Mouse (Mus musculus): ENCODE measurements around the gene Olfr1053. TPM values are rescaled to one million over a fixed set of nuclear protein-coding genes. Genes with fewer than 3 reads are reported as not detected.
"Not testable (repeated sequence)": the region's sequence is repeated elsewhere in the genome, so short reads cannot be mapped to it uniquely, and the experiment has no call there.

The Olfr1053 gene
- not detected in 2 replicates for polyA plus RNA-seq (2015; fragmentation: Nextera tagmentation; extraction: Ambion mirVana)

DNA sequence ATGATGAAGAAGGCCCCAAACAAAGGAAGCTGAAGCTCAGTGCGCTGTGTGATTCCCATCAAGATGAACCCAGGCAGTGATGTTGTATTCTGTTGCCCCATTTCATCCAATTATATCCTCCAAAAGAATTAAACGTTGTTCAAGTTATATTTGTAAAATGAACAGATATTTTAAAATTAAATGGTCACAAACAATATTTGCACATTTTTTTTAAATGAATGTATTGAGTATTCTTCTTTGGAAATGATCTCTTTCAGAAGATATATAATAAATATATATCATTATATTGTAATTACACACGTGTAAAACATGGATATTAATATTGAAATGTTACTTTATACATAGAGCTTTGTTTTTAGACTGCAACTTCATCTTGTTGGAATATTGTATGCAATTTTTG lies at the start of gene Olfr1053:
Olfr1053 (minus strand) TSS at position 101 of the 400 bp plus-strand sequence.
- 63% methylated on average over 3 of the region's 3 CpGs for WGBS
- H3K9me3 ChIP-seq (replicated peaks) = no peaks in the 10 kb centered on the region
- ATAC-seq = no peak

GRCm38 (mm10) chr2:86362369-86362768 lies 47.3 kb upstream of the Olfr1053 start, which contains the start of gene Olfr1056:
Gene Olfr1056 (minus strand): TSS chr2:86362469.
- no peaks in the 10 kb centered on the region for H3K9me3 ChIP-seq (replicated peaks)
- H3K9ac ChIP-seq = no peak within 1 kb of the TSS
- H3K36me3 ChIP-seq (ENCODE audit: poor library complexity, severe bottlenecking) = no peaks in the 10 kb centered on the region
- no peaks in the 10 kb centered on the region for H3K4me1 ChIP-seq
- no peaks in the 10 kb centered on the region for H3K27me3 ChIP-seq
- ATAC-seq = no peak
- H3K27ac ChIP-seq = no peak within 1 kb of the TSS
- no peak within 1 kb of the TSS for H3K4me2 ChIP-seq
- H3K4me3 ChIP-seq = no peak within 1 kb of the TSS

More for the DNA sequence above, at the start of gene Olfr1053:
- no peaks in the 10 kb centered on the region for H3K4me1 ChIP-seq
- H3K27ac ChIP-seq = no peak within 1 kb of the TSS
- H3K4me3 ChIP-seq = no peak within 1 kb of the TSS
- no peak within 1 kb of the TSS for H3K4me2 ChIP-seq
- no peak within 1 kb of the TSS for H3K9ac ChIP-seq
- H3K27me3 ChIP-seq = no peaks in the 10 kb centered on the region
- no peaks in the 10 kb centered on the region for H3K36me3 ChIP-seq (ENCODE audit: poor library complexity, severe bottlenecking)

GRCm38 (mm10) chr2:86351751-86352150 lies 36.7 kb upstream of the Olfr1053 start:
- not testable (repeated sequence) for H3K27ac ChIP-seq; H3K4me3 ChIP-seq; H3K4me2 ChIP-seq; H3K9me3 ChIP-seq (replicated peaks); H3K4me1 ChIP-seq; H3K9ac ChIP-seq; H3K27me3 ChIP-seq; H3K36me3 ChIP-seq (ENCODE audit: poor library complexity, severe bottlenecking); ATAC-seq
- 79% methylated on average over 1 of the region's 1 CpGs for WGBS

DNA sequence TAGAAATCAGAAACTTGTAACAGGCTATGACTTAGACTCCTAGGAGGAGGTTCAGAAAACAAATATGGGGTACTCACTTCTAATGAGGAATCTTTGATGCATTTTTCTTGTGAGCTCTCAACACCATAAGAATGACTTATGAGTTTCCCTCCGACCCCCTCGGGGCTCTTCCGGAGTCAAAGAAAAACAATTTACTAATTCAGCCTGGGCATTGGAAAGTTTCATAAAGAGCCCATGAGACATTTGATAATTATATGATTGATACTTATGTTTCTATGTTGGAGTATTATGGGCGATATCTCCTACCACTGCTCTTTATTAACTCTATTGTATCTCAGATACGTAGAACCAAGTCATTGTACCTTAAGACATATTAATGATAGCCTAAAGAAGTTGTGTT lies 35.1 kb upstream of the Olfr1053 start, which contains the start of gene Olfr1055:
Olfr1055 (minus strand) TSS at position 101 of the 400 bp plus-strand sequence.
- Histone ChIP-seq H3K4me3 (no peak within 1 kb of the TSS), H3K9ac (no peak within 1 kb of the TSS), H3K36me3 (ENCODE audit: poor library complexity, severe bottlenecking) (no peaks in the 10 kb centered on the region), H3K4me1 (no peaks in the 10 kb centered on the region), H3K9me3 (replicated peaks) (no peaks in the 10 kb centered on the region), H3K27me3 (no peaks in the 10 kb centered on the region), H3K4me2 (no peak within 1 kb of the TSS), H3K27ac (no peak within 1 kb of the TSS)
- no peak for ATAC-seq
- 94% methylated on average over 5 of the region's 5 CpGs for WGBS

GRCm38 (mm10) chr2:86335333-86335732 lies 20.2 kb upstream of the Olfr1053 start, which contains the start of gene Olfr1054:
Gene Olfr1054 (minus strand): TSS chr2:86335433.
- 91% methylated on average over 3 of the region's 3 CpGs for WGBS
- Histone ChIP-seq H3K27ac (no peak within 1 kb of the TSS), H3K4me2 (no peak within 1 kb of the TSS), H3K4me1 (no peaks in the 10 kb centered on the region), H3K27me3 (no peaks in the 10 kb centered on the region), H3K9ac (no peak within 1 kb of the TSS), H3K4me3 (no peak within 1 kb of the TSS), H3K9me3 (replicated peaks) (no peaks in the 10 kb centered on the region), H3K36me3 (ENCODE audit: poor library complexity, severe bottlenecking) (no peaks in the 10 kb centered on the region)
- no peak for ATAC-seq

DNA sequence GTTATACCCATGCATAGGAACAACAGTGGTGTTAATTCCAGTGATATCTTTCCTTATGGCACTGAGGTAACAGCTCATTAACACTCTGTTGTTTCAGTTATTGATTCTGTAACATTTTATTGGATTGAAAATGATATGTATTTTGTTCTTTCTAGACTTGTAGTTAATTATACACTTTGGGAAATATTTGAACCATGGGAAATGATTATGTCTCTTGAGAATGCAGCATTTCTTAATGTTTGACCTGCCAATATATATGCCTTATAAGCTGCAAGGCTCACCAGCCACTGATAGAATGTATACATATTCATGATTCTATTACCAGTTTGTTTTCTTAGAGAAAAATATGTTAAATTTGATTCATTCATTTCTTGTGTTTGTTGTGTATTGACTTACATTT lies 22.9 kb downstream of the Olfr1053 start, which contains the start of gene Olfr1052:
Olfr1052 (plus strand) TSS at position 301 of the 400 bp plus-strand sequence.
- Histone ChIP-seq H3K27ac (no peak within 1 kb of the TSS), H3K9ac (no peak within 1 kb of the TSS), H3K9me3 (replicated peaks) (no peaks in the 10 kb centered on the region), H3K36me3 (ENCODE audit: poor library complexity, severe bottlenecking) (no peaks in the 10 kb centered on the region), H3K27me3 (no peaks in the 10 kb centered on the region), H3K4me2 (no peak within 1 kb of the TSS), H3K4me1 (no peaks in the 10 kb centered on the region), H3K4me3 (no peak within 1 kb of the TSS)
- ATAC-seq = no peak

DNA sequence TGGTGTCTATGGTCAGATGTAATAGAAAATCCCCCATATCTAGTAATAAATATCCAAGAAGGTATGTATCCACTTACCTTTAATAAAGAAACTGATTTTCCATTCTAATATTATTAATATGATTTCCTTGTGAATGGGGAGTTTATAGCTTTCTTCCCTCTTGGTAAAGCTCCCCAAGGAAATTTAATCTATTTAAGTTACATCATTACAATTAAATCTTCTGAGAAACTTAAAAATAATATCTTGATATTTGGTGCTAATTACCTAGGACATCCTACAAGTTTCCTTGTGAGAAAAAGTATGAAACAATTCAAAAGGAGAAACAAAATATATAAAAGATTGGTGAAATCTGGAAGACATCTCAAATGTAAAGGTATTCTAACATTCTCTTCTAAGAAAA lies 36.1 kb downstream of the Olfr1053 start, which contains the start of gene Olfr1051:
Olfr1051 (minus strand) TSS at position 101 of the 400 bp plus-strand sequence.
- not testable (repeated sequence) for H3K27ac ChIP-seq; H3K9ac ChIP-seq; H3K4me1 ChIP-seq; H3K36me3 ChIP-seq (ENCODE audit: poor library complexity, severe bottlenecking); ATAC-seq; H3K4me3 ChIP-seq; H3K4me2 ChIP-seq; H3K9me3 ChIP-seq (replicated peaks); H3K27me3 ChIP-seq

Other genes starting within 250 kb of the Olfr1053 start
- not detected in 2 replicates for gene Olfr1036, start 241.3 kb downstream of the Olfr1053 start, polyA plus RNA-seq (2015; fragmentation: Nextera tagmentation; extraction: Ambion mirVana)
- gene Olfr1037, start 227.9 kb downstream of the Olfr1053 start, polyA plus RNA-seq (2015; fragmentation: Nextera tagmentation; extraction: Ambion mirVana) = not detected in 2 replicates
- gene Olfr1039, start 179.4 kb downstream of the Olfr1053 start, polyA plus RNA-seq (2015; fragmentation: Nextera tagmentation; extraction: Ambion mirVana) = not detected in 2 replicates
- gene Olfr1040, start 168.6 kb downstream of the Olfr1053 start, polyA plus RNA-seq (2015; fragmentation: Nextera tagmentation; extraction: Ambion mirVana) = not detected in 2 replicates
- not detected in 2 replicates for gene Olfr1042, start 153.4 kb downstream of the Olfr1053 start, polyA plus RNA-seq (2015; fragmentation: Nextera tagmentation; extraction: Ambion mirVana)
- gene Olfr1043, start 147.8 kb downstream of the Olfr1053 start, polyA plus RNA-seq (2015; fragmentation: Nextera tagmentation; extraction: Ambion mirVana) = not detected in 2 replicates
- not detected in 2 replicates for gene Olfr1044, start 137.5 kb downstream of the Olfr1053 start, polyA plus RNA-seq (2015; fragmentation: Nextera tagmentation; extraction: Ambion mirVana)
- gene Olfr52, start 129.6 kb downstream of the Olfr1053 start, polyA plus RNA-seq (2015; fragmentation: Nextera tagmentation; extraction: Ambion mirVana) = not detected in 2 replicates
- gene Olfr1045, start 112.3 kb downstream of the Olfr1053 start, polyA plus RNA-seq (2015; fragmentation: Nextera tagmentation; extraction: Ambion mirVana) = not detected in 2 replicates
- not detected in 2 replicates for gene Olfr1046, start 96.0 kb downstream of the Olfr1053 start, polyA plus RNA-seq (2015; fragmentation: Nextera tagmentation; extraction: Ambion mirVana)
- not detected in 2 replicates for gene Olfr1047, start 83.9 kb downstream of the Olfr1053 start, polyA plus RNA-seq (2015; fragmentation: Nextera tagmentation; extraction: Ambion mirVana)
- not detected in 2 replicates for gene Olfr1048, start 75.0 kb downstream of the Olfr1053 start, polyA plus RNA-seq (2015; fragmentation: Nextera tagmentation; extraction: Ambion mirVana)
- not detected in 2 replicates for gene Olfr1049, start 57.0 kb downstream of the Olfr1053 start, polyA plus RNA-seq (2015; fragmentation: Nextera tagmentation; extraction: Ambion mirVana)
- gene Olfr1051, start 36.2 kb downstream of the Olfr1053 start, polyA plus RNA-seq (2015; fragmentation: Nextera tagmentation; extraction: Ambion mirVana) = not detected in 2 replicates
- gene Olfr1052, start 22.8 kb downstream of the Olfr1053 start, polyA plus RNA-seq (2015; fragmentation: Nextera tagmentation; extraction: Ambion mirVana) = not detected in 2 replicates
- not detected in 2 replicates for gene Olfr1054, start 20.1 kb upstream of the Olfr1053 start, polyA plus RNA-seq (2015; fragmentation: Nextera tagmentation; extraction: Ambion mirVana)
- gene Olfr1055, start 35.0 kb upstream of the Olfr1053 start, polyA plus RNA-seq (2015; fragmentation: Nextera tagmentation; extraction: Ambion mirVana) = not detected in 2 replicates
- not detected in 2 replicates for gene Olfr1056, start 47.2 kb upstream of the Olfr1053 start, polyA plus RNA-seq (2015; fragmentation: Nextera tagmentation; extraction: Ambion mirVana)
- not detected in 2 replicates for gene Olfr1057, start 63.1 kb upstream of the Olfr1053 start, polyA plus RNA-seq (2015; fragmentation: Nextera tagmentation; extraction: Ambion mirVana)
- gene Olfr1058, start 73.3 kb upstream of the Olfr1053 start, polyA plus RNA-seq (2015; fragmentation: Nextera tagmentation; extraction: Ambion mirVana) = not detected in 2 replicates
- gene Olfr1061, start 98.8 kb upstream of the Olfr1053 start, polyA plus RNA-seq (2015; fragmentation: Nextera tagmentation; extraction: Ambion mirVana) = not detected in 2 replicates
- not detected in 2 replicates for gene Olfr1062, start 111.5 kb upstream of the Olfr1053 start, polyA plus RNA-seq (2015; fragmentation: Nextera tagmentation; extraction: Ambion mirVana)
- not detected in 2 replicates for gene Olfr1065, start 135.3 kb upstream of the Olfr1053 start, polyA plus RNA-seq (2015; fragmentation: Nextera tagmentation; extraction: Ambion mirVana)
- not detected in 2 replicates for gene Olfr1066, start 141.0 kb upstream of the Olfr1053 start, polyA plus RNA-seq (2015; fragmentation: Nextera tagmentation; extraction: Ambion mirVana)
- not detected in 2 replicates for gene Olfr228, start 172.1 kb upstream of the Olfr1053 start, polyA plus RNA-seq (2015; fragmentation: Nextera tagmentation; extraction: Ambion mirVana)
- gene Olfr1076, start 193.2 kb upstream of the Olfr1053 start, polyA plus RNA-seq (2015; fragmentation: Nextera tagmentation; extraction: Ambion mirVana) = not detected in 2 replicates
- gene Olfr1079, start 227.2 kb upstream of the Olfr1053 start, polyA plus RNA-seq (2015; fragmentation: Nextera tagmentation; extraction: Ambion mirVana) = not detected in 2 replicates
- not detected in 2 replicates for gene Olfr1080, start 243.0 kb upstream of the Olfr1053 start, polyA plus RNA-seq (2015; fragmentation: Nextera tagmentation; extraction: Ambion mirVana)